Mouse (Mus musculus) adrenal gland, adult 2 months (tissue): Measurements from ENCODE around the gene Ddx4. TPM values are rescaled to one million over a fixed set of nuclear protein-coding genes. Genes with fewer than 3 reads are reported as not detected.
"Not testable (repeated sequence)": the region's sequence is repeated elsewhere in the genome, so short reads cannot be mapped to it uniquely, and the experiment has no call there.

Source experiments
- DNase-seq: peaks from one replicate; pipeline ENCODE4 v3.0.0; 2021
- polyA plus RNA-seq: library from polyadenylated mRNA; depleted of rRNA; stranded (reverse); fragments of >200 nt; gene quantifications from 2 replicates; pipeline ENCODE4 v1.2.3, GENCODE M21; 2012
- total RNA-seq, 2 experiments: library from RNA; stranded (reverse); gene quantifications; 2 replicates each; pipeline ENCODE4 v1.2.3; 2021

The Ddx4 gene
- total and polyA plus RNA-seq, 3 experiments, result 0.06 to 0.66 (median 0.24) TPM

- no peak for DNase-seq
Measured at GRCm38 (mm10) chr13:112636498-112636897, 15.8 kb downstream of the Ddx4 start.

GRCm38 (mm10) chr13:112635174-112635837, 17.0 kb downstream of the Ddx4 start:
- DNase-seq, result no peak

- no peak for DNase-seq
Measured at GRCm38 (mm10) chr13:112625566-112625965, 26.7 kb downstream of the Ddx4 start.

GRCm38 (mm10) chr13:112624622-112625021, 27.7 kb downstream of the Ddx4 start:
- DNase-seq, result no peak

- DNase-seq, result no peak
Measured at GRCm38 (mm10) chr13:112623656-112624055, 28.6 kb downstream of the Ddx4 start.

GRCm38 (mm10) chr13:112621592-112621991, 30.7 kb downstream of the Ddx4 start:
- peak; percentile 9 for DNase-seq

- no peak for DNase-seq
Measured at GRCm38 (mm10) chr13:112608606-112609005, 43.7 kb downstream of the Ddx4 start.

- no peak for DNase-seq
Measured at GRCm38 (mm10) chr13:112604411-112604810, 47.9 kb downstream of the Ddx4 start.

- no peak for DNase-seq
Measured at GRCm38 (mm10) chr13:112603839-112604238, 48.4 kb downstream of the Ddx4 start.

GRCm38 (mm10) chr13:112602607-112603006, 49.7 kb downstream of the Ddx4 start:
- DNase-seq, result no peak

GRCm38 (mm10) chr13:112594260-112594659, 58.0 kb downstream of the Ddx4 start, which contains the start of gene Il31ra:
Gene Il31ra, minus strand, starts transcription at chr13:112594360.
- not testable (repeated sequence) for DNase-seq

GRCm38 (mm10) chr13:112590254-112590653, 62.0 kb downstream of the Ddx4 start:
- no peak for DNase-seq

GRCm38 (mm10) chr13:112589625-112590024, 62.6 kb downstream of the Ddx4 start:
- DNase-seq, result no peak

GRCm38 (mm10) chr13:112584556-112585237, 67.6 kb downstream of the Ddx4 start:
- DNase-seq, result no peak

GRCm38 (mm10) chr13:112582291-112582690, 70.0 kb downstream of the Ddx4 start:
- DNase-seq, result no peak

- no peak for DNase-seq
Measured at GRCm38 (mm10) chr13:112581796-112582195, 70.5 kb downstream of the Ddx4 start.

GRCm38 (mm10) chr13:112580590-112581320, 71.5 kb downstream of the Ddx4 start:
- DNase-seq, result no peak

- peak; percentile 100 for DNase-seq
Measured at GRCm38 (mm10) chr13:112578041-112578440, 74.2 kb downstream of the Ddx4 start.

- DNase-seq, result no peak
Measured at GRCm38 (mm10) chr13:112573800-112574199, 78.5 kb downstream of the Ddx4 start.

- DNase-seq, result no peak
Measured at GRCm38 (mm10) chr13:112570768-112571167, 81.5 kb downstream of the Ddx4 start.

GRCm38 (mm10) chr13:112569606-112570005, 82.7 kb downstream of the Ddx4 start:
- no peak for DNase-seq

- DNase-seq, result no peak
Measured at GRCm38 (mm10) chr13:112560554-112561138, 91.6 kb downstream of the Ddx4 start.

GRCm38 (mm10) chr13:112556501-112556900, 95.8 kb downstream of the Ddx4 start:
- DNase-seq, result peak; percentile 18
